Mouse (Mus musculus) erythroid progenitor cell, adult 5-6 weeks (primary cell): Measurements from ENCODE around the gene Dcaf6. TPM values are rescaled to one million over a fixed set of nuclear protein-coding genes. Genes with fewer than 3 reads are reported as not detected.
"Not testable (repeated sequence)": the region's sequence is repeated elsewhere in the genome, so short reads cannot be mapped to it uniquely, and the experiment has no call there.

Source experiments
- ATAC-seq: replicated peaks from 2 replicates; pipeline ENCODE4 v1.8.0; 2016; ENCODE audit warnings: moderate number of reproducible peaks, mild to moderate bottlenecking, moderate TSS enrichment, inconsistent platforms; ENCODE audit not compliant: poor library complexity, low FRiP score, severe bottlenecking
- total RNA-seq, 2 experiments: library from RNA; stranded (forward) in 1 of 2; stranded (reverse) in 1 of 2; fragments of 150-400 nt in 1 of 2; fragments of 186-747, 209-891 nt in 1 of 2; gene quantifications; 2 replicates each; pipeline versions ENCODE4 v1.2.3 to v1.2.4; 2015 to 2017; ENCODE audit warnings: low replicate concordance in 2 of 2

Dcaf6 gene
- total RNA-seq, 2 experiments from 2014 or later: 144 to 178 TPM

- ATAC-seq: no peak
Measured at GRCm38 (mm10) chr1:165432883-165433282, 27.4 kb downstream of the Dcaf6 start.

DNA sequence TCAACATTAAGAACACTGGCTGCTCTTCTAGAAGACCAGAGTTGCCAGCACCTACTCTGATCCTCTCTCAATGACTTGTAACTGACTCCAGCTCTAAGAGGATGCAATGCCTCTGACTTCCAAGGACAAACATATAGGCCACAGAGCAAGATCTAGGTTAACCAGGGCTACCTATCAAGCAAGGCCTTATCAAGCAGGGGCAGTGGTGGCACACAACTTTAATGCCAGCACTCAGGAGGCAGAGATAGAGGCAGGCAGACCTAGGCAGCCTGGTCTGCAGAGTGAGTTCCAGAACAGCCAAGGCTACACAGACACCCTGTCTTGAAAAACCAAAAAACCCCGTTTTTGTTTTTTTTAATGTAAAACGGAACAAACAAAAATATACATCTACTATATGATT lies 34.0 kb downstream of the Dcaf6 start:
- peak; percentile 100 for ATAC-seq

DNA sequence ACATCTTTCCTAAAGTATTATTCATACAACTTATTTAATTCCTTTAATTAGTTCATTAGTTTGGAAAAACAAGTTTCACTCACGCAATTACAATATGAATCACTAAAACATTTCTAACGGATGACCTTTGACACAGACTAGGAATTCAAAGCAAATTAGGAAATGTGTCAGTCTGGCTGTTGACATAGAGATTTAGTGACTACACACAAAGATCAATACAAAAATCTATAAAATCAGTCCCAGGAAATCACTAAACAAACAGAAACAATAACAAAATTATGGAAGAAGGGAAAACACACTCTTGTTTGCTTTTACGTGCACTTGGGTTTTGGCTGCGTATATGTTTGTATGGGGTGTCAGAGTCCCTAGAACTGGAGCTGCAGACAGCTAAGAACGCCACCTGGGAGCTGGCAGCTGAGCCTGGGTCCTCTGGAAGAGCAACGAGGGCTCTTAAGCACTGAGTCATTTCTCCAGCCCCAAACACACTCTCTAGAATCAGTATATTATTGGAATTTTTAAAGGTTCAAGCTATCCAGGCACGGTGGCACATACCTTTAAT lies 38.8 kb downstream of the Dcaf6 start:
- ATAC-seq: no peak

DNA sequence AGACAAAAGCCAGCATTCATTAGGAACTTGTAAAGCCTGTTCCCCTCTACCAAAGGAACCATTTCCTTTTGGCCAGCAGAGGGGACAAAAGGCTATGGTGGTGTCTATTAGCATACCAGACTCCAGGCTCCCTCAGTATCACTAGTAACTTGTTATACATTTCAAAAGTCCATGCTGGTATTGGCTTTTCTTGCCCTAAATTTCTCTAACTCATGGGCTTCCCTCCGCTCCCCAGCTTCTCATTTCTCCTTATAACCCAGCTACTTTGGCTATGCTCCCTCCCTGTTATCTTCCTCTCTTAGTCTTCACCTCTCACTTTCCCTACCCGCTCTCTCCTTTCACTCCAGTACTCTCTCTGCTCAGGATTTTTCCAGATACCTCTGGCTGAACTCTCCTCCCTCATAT lies 63.9 kb downstream of the Dcaf6 start:
- ATAC-seq: peak; percentile 86

DNA sequence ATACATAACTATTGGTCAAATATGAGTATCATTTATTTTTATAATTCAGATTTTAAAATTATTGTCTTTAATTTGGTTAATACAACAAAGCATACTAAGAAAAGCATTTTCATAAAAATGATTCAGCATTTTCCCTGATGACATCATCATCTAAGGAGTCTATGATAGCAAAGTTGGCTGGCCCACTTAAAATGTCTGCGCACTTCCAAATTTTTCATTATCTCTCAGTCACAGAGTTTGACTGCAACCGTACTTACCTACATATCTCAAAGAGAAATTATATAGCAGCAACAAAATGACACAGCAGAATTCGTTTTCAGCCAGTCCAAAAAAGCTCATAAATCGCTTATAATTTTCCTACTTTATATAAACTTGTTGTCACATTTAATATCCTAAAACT lies 64.3 kb downstream of the Dcaf6 start:
- ATAC-seq: peak; percentile 92

- ATAC-seq: no peak; the same call in 1 of the 2 replicates
Measured at GRCm38 (mm10) chr1:165394836-165395235, 65.4 kb downstream of the Dcaf6 start.

GRCm38 (mm10) chr1:165393033-165393432 lies 67.2 kb downstream of the Dcaf6 start:
- ATAC-seq: no peak

DNA sequence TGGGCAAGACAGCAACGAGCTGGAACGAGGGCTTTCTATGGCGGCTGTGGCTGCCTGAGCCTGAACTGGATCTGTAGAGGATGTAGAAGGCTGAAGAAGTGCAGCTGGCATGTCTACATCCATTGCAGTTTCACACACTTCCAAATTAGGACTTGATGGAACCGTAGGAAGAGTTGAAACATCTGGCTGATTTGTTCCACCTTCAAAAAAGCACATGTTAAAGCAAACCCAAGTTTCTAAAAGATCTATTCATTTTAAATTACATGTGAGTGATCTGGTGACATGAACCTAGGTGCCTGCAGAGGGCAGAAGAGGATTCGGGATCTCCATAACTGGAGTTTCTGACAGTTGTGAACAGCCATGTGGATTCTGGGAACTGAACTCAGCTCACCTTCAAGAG lies 71.6 kb downstream of the Dcaf6 start:
- ATAC-seq: peak; percentile 81

- no peak for ATAC-seq
Measured at GRCm38 (mm10) chr1:165386525-165386923, 73.8 kb downstream of the Dcaf6 start.

DNA sequence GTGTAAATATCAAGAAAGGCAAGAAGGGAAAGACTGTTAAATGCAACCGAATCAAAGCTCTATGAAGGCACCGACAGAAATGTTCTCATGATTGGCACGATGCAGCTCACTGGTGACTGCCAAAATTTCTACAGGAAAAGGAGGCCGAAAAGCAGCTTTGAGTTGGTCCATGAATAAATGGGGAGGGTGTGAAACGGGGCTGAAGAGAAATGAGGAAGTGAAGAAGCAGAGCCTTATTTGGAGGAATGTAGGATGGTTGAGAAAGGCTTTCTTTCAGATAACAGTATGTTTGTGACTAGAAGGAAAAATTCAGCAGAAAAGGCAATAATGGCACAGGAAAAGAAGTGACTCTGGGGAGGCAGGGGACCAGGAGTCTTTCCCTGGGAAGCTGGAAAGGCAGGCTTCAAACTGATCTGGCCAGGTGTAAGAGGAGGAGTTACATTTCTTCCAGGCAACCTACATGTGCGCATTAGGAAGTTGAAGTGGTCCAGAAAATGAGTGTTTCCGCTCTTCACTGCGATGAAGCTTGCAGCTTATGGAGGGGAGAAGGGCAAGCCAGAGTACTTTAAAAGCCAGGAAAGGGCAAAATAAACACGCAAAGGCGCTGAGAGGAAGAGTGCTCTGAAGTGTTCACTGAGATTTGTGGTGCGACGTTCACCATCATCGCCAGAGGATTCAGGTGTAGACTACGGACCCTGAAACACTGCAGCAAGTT lies 74.3 kb downstream of the Dcaf6 start:
- no peak for ATAC-seq

GRCm38 (mm10) chr1:165373839-165374238 lies 86.4 kb downstream of the Dcaf6 start:
- ATAC-seq: no peak

DNA sequence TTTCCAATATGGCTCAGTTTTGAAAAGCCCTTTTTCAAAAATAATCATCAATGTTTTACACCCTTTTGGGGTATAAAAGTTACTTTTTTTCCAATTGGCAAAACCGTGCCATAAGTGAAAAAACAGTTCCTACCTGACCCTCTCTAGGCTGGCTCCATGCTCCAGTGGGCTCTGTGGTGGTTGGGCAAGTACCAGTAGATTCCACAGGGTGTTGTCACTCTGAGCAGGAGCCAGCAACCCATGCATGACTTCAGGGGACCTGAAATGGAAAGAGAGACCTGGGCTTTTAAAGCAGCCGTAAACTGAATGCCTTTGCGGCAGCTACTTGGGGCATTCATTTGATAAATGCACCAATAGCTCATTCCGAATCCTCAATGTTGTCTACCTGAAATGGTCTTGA lies 89.3 kb downstream of the Dcaf6 start:
- ATAC-seq: no peak

DNA sequence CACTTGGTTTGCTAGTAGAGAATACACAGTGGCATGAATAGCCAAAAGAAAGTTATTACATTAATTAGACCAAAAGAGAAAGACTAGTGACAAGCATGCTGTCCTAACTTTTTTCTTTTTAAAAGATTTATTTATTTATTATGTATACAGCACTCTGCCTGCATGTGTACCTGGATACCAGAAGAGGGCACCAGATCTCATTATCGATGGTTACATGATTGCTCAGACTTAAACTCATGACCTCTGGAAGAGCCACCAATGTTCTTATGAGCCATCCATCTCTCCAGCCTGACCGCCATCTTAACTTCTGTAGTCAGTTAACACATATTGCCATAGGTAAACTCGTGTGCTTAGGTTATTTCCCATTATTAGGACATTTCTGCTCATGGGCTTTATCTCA lies 95.2 kb downstream of the Dcaf6 start:
- no peak; the same call in 1 of the 2 replicates for ATAC-seq

DNA sequence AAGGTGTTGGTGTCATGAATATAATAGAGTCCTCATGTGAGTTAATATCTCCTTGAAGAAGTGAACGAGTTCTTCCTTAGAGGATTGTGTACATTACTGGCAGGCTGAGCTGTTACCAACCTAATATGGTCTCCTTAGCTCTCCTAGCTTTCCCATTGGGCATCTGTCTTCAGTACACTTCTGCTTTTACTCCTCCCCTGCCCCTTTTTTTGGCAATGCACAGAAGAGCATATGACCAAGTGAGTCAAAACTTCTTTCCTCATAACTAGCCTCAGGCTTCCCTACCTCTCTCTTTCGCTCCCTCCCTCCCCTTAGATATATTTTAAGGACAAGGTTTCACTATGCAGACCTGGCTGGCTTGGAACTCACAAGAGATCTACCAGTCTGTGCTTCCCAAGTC lies 97.0 kb downstream of the Dcaf6 start:
- no peak for ATAC-seq

DNA sequence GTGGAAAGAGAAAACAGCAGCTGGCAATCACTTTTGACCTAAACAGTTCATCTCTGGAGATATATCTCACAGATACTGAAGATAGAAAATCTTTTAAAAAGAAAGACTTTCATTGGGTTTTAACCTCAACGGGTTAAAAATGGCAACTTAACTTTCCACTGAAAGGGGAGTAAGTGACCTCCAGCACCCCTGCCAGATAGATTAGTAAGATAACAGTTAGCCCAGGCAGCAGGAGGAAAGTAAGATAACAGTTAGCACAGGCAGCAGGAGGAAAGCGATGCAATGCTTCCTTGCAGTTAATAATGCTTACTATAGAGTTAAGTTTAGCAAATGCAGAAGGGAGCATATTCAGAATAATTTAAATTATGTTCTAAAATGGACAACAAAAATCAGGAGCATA lies 103.9 kb downstream of the Dcaf6 start:
- ATAC-seq: 0 out of 2 replicates have a peak, but pooled peaks have one; percentile 30

GRCm38 (mm10) chr1:165348627-165349026 lies 111.6 kb downstream of the Dcaf6 start:
- ATAC-seq: no peak

DNA sequence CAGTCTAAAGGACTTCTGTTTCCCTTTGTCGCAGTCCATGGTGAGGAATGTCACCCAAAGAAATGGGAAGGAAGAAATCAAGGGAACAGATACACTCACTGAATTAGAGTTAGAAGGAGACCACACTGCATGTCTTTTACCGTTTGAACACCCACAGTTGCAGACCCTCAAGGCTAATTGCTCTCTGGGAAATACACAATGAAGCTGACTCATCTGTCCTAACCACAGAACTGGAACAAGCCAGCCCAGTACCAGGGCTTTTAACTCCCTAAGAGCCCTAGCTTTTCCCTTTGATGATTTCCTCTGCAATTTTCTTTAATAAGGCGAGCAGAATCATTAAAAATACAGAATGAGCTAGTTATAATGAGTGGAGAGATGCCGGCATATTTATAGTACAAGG lies 115.8 kb downstream of the Dcaf6 start:
- no peak for ATAC-seq

- no peak for ATAC-seq
Measured at GRCm38 (mm10) chr1:165342126-165342525, 118.1 kb downstream of the Dcaf6 start.

- no peak for ATAC-seq
Measured at GRCm38 (mm10) chr1:165332797-165333196, 127.5 kb downstream of the Dcaf6 start.

GRCm38 (mm10) chr1:165330859-165331258 lies 129.4 kb downstream of the Dcaf6 start:
- no peak for ATAC-seq

DNA sequence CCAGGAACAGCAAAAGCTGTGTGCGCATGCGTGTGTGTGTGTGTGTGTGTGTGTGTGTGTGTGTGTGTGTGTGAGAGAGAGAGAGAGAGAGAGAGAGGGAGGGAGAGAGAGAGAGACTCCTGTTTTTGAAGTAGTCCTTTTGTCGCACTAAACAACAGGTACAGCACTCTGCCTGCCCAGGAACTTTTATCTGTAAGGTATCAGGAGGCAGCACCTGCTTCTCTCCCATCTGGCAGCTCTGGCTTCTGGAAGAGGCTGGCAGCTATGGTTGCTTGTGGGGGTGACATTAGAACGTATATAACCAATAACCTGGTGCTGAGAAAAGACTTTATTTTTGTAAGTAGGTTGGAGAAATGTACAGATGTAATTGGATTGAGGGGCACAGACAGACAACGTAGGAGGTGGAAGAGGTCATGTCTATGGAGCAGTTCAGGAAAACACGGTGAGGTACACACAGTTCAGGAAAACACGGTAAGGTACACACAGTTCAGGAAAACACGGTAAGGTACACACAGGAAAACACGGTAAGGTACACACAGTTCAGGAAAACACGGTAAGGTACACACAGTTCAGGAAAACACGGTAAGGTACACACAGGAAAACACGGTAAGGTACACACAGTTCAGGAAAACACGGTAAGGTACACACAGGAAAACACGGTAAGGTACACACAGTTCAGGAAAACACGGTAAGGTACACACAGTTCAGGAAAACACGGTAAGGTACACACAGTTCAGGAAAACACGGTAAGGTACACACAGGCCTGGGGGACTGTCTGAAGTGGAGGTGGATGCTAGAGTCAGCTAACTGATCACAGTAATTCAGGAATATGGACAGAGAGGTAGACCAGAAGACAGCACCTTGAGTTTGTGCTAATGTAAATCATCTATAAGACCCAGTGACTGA lies 131.6 kb downstream of the Dcaf6 start:
- not testable (repeated sequence) for ATAC-seq
